Mouse (Mus musculus) limb, embryonic 14.5 days (tissue): Measurements from ENCODE around the gene Elavl3. TPM values are rescaled to one million over a fixed set of nuclear protein-coding genes. Genes with fewer than 3 reads are reported as not detected.

Experiments
- ATAC-seq: fragments of 200-750 bp; cut with Nextera tagmentation; 2 replicates; pipeline ENCODE4 v1.8.0; 2017; ENCODE audit warnings: low read depth, moderate number of reproducible peaks, moderate TSS enrichment; ENCODE audit not compliant: low FRiP score
- DNase-seq: peaks from one replicate; pipeline ENCODE4 v3.0.0-alpha.2; 2015; ENCODE audit warnings: low spot score
- H3K27ac ChIP-seq: fragments of 300-500 bp; sonication (generic); replicated peaks from 2 replicates; pipeline ENCODE4 v1.5.1; 2014; ENCODE audit warnings: low read depth, mild to moderate bottlenecking, low read length, moderate library complexity, mixed read lengths
- H3K27me3 ChIP-seq: fragments of 300-500 bp; sonication (generic); 2 replicates; pipeline ENCODE4 v1.6.1; 2014; ENCODE audit warnings: low read length, mixed read lengths; ENCODE audit not compliant: control insufficient read depth, insufficient read depth
- H3K36me3 ChIP-seq: fragments of 300-500 bp; sonication (generic); 2 replicates; pipeline ENCODE4 v1.6.1; 2014; ENCODE audit warnings: mild to moderate bottlenecking, low read length, moderate library complexity, mixed read lengths; ENCODE audit not compliant: control insufficient read depth, insufficient read depth
- H3K4me1 ChIP-seq: fragments of 300-500 bp; sonication (generic); 2 replicates; pipeline ENCODE4 v1.6.1; 2014; ENCODE audit warnings: antibody characterized with exemption, low read length, mixed read lengths; ENCODE audit not compliant: control insufficient read depth, insufficient read depth
- H3K4me2 ChIP-seq: fragments of 300-500 bp; sonication (generic); replicated peaks from 2 replicates; pipeline ENCODE4 v1.6.1; 2014; ENCODE audit warnings: low read depth, mild to moderate bottlenecking, low read length, moderate library complexity; ENCODE audit not compliant: severe bottlenecking
- H3K4me3 ChIP-seq: fragments of 300-500 bp; sonication (generic); replicated peaks from 2 replicates; pipeline ENCODE4 v1.5.1; 2014; ENCODE audit warnings: low read length
- H3K9ac ChIP-seq: fragments of 300-500 bp; sonication (generic); 2 replicates; pipeline ENCODE4 v1.6.1; 2014; ENCODE audit warnings: mild to moderate bottlenecking, low read depth, low read length, moderate library complexity; ENCODE audit not compliant: severe bottlenecking
- H3K9me3 ChIP-seq: fragments of 300-500 bp; sonication (generic); 2 replicates; pipeline ENCODE4 v1.6.1; 2016; ENCODE audit warnings: low read length; ENCODE audit not compliant: control insufficient read depth
- POLR2A ChIP-seq: fragments of 200-500 bp; IDR thresholded peaks from 2 replicates; pipeline ENCODE4 v1.8.0; 2012; ENCODE audit warnings: inconsistent platforms, mild to moderate bottlenecking, moderate library complexity, borderline replicate concordance; ENCODE audit not compliant: insufficient read depth, insufficient read length; ENCODE audit errors: extremely low read depth
- WGBS: fragments of 180-500 bp; shearing (Covaris S2); extraction: QIAGEN DNeasy Blood & Tissue Kit; methylation state at CpG from one replicate; pipeline ENCODE4 v1.1.7; 2014; 5-methylcytosine and 5-hydroxymethylcytosine counted together
- polyA plus RNA-seq, 2 experiments: library from polyadenylated mRNA; depleted of rRNA in 1 of 2; stranded (reverse) in 1 of 2; unstranded in 1 of 2; fragments of >200 nt; fragmentation: Nextera tagmentation in 1 of 2; extraction: Ambion mirVana in 1 of 2; gene quantifications; 2 replicates each; pipeline versions ENCODE4 v1.2.1 to v1.2.3; 2012 to 2014

The Elavl3 gene
- polyA plus RNA-seq (2012; rRNA removed) (0.56 and 0.67 TPM in 2 replicates), polyA plus RNA-seq (2014; fragmentation: Nextera tagmentation; extraction: Ambion mirVana) (not detected in 2 replicates)

GRCm38 (mm10) chr9:22051958-22052254 is at the start of gene Elavl3:
TSS of gene Elavl3 (minus strand) at chr9:22052023.
- DNase-seq (no peak), ATAC-seq (no peak)
- Histone ChIP-seq H3K36me3 (0 out of 2 replicates have a peak, but pooled peaks cover under 1% of the 10 kb centered on the region), H3K9me3 (no peaks in the 10 kb centered on the region), H3K4me3 (peak within 1 kb of the TSS; percentile 31), H3K4me2 (peak within 1 kb of the TSS; percentile 53), H3K27me3 (peaks cover 70% of the 10 kb centered on the region), H3K27ac (no peak within 1 kb of the TSS), H3K4me1 (peaks cover 13% of the 10 kb centered on the region), H3K9ac (no peak within 1 kb of the TSS)
- WGBS, result under 1% methylated on average over 20 of the region's 28 CpGs
- TF ChIP-seq POLR2A, result no peak

GRCm38 (mm10) chr9:22099922-22100321 is 48.1 kb upstream of the Elavl3 start:
- Histone ChIP-seq H3K27ac (no peak overlapping the region), H3K4me1 (no peaks in the 10 kb centered on the region), H3K9ac (peak overlapping the region; percentile 21; the same call in 1 of the 2 replicates), H3K36me3 (no peaks in the 10 kb centered on the region), H3K4me3 (0 out of 2 replicates have a peak overlapping the region, but pooled peaks have one; percentile 4), H3K9me3 (no peaks in the 10 kb centered on the region), H3K27me3 (peaks cover 34% of the 10 kb centered on the region; the same call in 1 of the 2 replicates), H3K4me2 (0 out of 2 replicates have a peak overlapping the region, but pooled peaks have one; percentile 15)
- ATAC-seq (no peak), DNase-seq (no peak)
- 2% methylated on average over 18 of the region's 18 CpGs for WGBS
- TF ChIP-seq POLR2A, result no peak

- Histone ChIP-seq H3K9ac (peak within 1 kb of the TSS; percentile 21; the same call in 1 of the 2 replicates), H3K4me3 (peak within 1 kb of the TSS; percentile 8; the same call in 1 of the 2 replicates), H3K4me1 (no peaks in the 10 kb centered on the region), H3K9me3 (no peaks in the 10 kb centered on the region), H3K4me2 (peak within 1 kb of the TSS; percentile 15; the same call in 1 of the 2 replicates), H3K27ac (no peak within 1 kb of the TSS), H3K27me3 (peaks cover 34% of the 10 kb centered on the region; the same call in 1 of the 2 replicates), H3K36me3 (no peaks in the 10 kb centered on the region)
- no peak for TF ChIP-seq POLR2A
- ATAC-seq, result no peak
- DNase-seq, result no peak
- 9% methylated on average over 14 of the region's 14 CpGs for WGBS
These were observed 47.3 kb upstream of the Elavl3 start, which contains the start of gene Cnn1 for GRCm38 (mm10) chr9:22098993-22099696. TSS of gene Cnn1 (plus strand) at chr9:22099216.

GRCm38 (mm10) chr9:22095854-22096307 is 44.1 kb upstream of the Elavl3 start:
- no peak for TF ChIP-seq POLR2A
- no peaks in the 10 kb centered on the region for H3K4me1 ChIP-seq
- H3K27me3 ChIP-seq, result peaks cover 29% of the 10 kb centered on the region; the same call in 1 of the 2 replicates
- DNase-seq (peak; percentile 78), ATAC-seq (peak; percentile 62; the same call in 1 of the 2 replicates)
- no peaks in the 10 kb centered on the region for H3K9me3 ChIP-seq
- H3K4me2 ChIP-seq, result peak overlapping the region; percentile 55
- H3K27ac ChIP-seq, result no peak overlapping the region
- H3K9ac ChIP-seq, result peak overlapping the region; percentile 58
- H3K4me3 ChIP-seq, result peak overlapping the region; percentile 31
- no peaks in the 10 kb centered on the region for H3K36me3 ChIP-seq
- 1% methylated on average over 24 of the region's 24 CpGs for WGBS

DNA sequence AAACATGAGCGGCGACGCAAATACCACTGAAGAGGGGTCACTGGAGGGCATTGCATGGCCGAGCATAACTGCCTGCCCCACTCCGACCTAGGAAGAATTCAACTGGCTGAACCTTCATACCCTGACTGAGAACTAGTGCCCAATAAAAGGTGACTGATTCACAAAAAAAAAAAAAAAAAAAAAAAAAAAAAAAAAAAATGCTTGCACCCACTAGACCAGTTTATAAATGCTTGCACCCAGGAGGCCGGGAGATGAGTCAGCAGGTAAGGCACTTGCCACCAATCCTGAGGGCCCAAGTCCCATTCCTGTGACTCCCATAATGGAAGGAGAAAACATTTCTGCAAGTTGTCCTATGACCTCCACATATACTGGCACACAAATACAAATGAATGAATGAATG is 40.9 kb upstream of the Elavl3 start:
- Histone ChIP-seq H3K9ac (no peak overlapping the region), H3K4me1 (no peaks in the 10 kb centered on the region), H3K27ac (no peak overlapping the region), H3K27me3 (peaks cover 6% of the 10 kb centered on the region; the same call in 1 of the 2 replicates), H3K9me3 (no peaks in the 10 kb centered on the region), H3K36me3 (no peaks in the 10 kb centered on the region), H3K4me2 (no peak overlapping the region), H3K4me3 (no peak overlapping the region)
- ATAC-seq (no peak), DNase-seq (no peak)
- TF ChIP-seq POLR2A, result no peak
- 89% methylated on average over 6 of the region's 6 CpGs for WGBS
